14 mouse cellular contexts compared by ENCODE assay signal in the genomic region with DNA sequence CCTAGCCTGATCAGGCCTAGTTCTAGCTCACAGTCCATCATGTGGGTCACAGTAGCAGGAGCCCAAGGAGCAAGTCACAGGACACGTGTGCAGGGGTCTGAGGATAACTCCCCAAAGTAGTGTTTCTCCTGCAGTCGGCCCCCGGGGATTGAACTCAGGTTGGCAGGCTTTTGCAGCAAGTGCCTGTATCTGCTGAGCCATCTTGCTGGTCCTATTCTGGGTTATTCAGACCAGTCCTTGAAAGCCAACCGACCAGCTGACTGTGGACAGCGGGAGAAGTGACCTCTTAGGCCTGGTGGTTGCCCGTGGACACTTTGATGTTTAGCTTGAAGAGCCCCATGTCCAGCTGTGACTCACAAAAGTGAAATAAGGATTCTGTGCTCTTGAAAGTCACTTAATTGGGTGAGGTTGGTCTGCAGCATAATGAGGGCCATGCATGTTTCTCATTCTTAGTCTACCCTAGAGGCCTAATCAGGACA. TPM values are rescaled to one million over a fixed set of nuclear protein-coding genes. Genes with fewer than 3 reads are reported as not detected.
DNase-seq lines count a peak whose midpoint lies in the region; ATAC-seq lines count a peak whose summit lies in the region.
"Had no signal": no experiment of that assay in that cellular context is flagged by ENCODE, and none has a peak within 500 bp of the region (broad histone marks: within the 10 kb centered on the region; RNA-seq: fewer than 3 reads in every experiment).

No protein-coding gene starts in this region.

- peak overlapping the region; percentile 15; the same call in 1 of the 2 replicates for H3K4me2 ChIP-seq in forebrain, embryonic 14.5 days (ENCODE audit: low read length)
- no peak overlapping the region for H3K4me2 ChIP-seq in forebrain, embryonic 16.5 days (ENCODE audit: low read length)
- H3K4me2 ChIP-seq in midbrain, embryonic 16.5 days (ENCODE audit: low read length): no peak overlapping the region

- no peaks in the 10 kb centered on the region for H3K36me3 ChIP-seq in forebrain, embryonic 14.5 days (ENCODE audit: control insufficient read depth, insufficient read depth, low read length)
- no peaks in the 10 kb centered on the region for H3K36me3 ChIP-seq in forebrain, embryonic 16.5 days (ENCODE audit: control insufficient read depth, insufficient read depth)
- H3K36me3 ChIP-seq in midbrain, embryonic 10.5 days: peaks cover 11% of the 10 kb centered on the region
- H3K36me3 ChIP-seq in midbrain, embryonic 16.5 days (ENCODE audit: control insufficient read depth, insufficient read depth, low read length): no peaks in the 10 kb centered on the region
- H3K36me3 ChIP-seq: heart, embryonic 15.5 days; hindbrain, embryonic 15.5 days had no signal

- 21% methylated on average over 6 of the region's 6 CpGs for WGBS in forebrain, embryonic 14.5 days
- 19% methylated on average over 6 of the region's 6 CpGs for WGBS in forebrain, embryonic 16.5 days
- 51% methylated on average over 6 of the region's 6 CpGs for WGBS in midbrain, embryonic 10.5 days
- WGBS in midbrain, embryonic 16.5 days: 31% methylated on average over 6 of the region's 6 CpGs

- H3K4me1 ChIP-seq in forebrain, embryonic 14.5 days (ENCODE audit: control insufficient read depth, insufficient read depth, low read length): peaks cover 3% of the 10 kb centered on the region; the same call in 1 of the 2 replicates
- peaks cover 5% of the 10 kb centered on the region; the same call in 1 of the 2 replicates for H3K4me1 ChIP-seq in forebrain, embryonic 16.5 days (replicated peaks; ENCODE audit: control insufficient read depth, insufficient read depth, low read length)
- H3K4me1 ChIP-seq in midbrain, embryonic 10.5 days: peaks cover 29% of the 10 kb centered on the region
- peaks cover 5% of the 10 kb centered on the region for H3K4me1 ChIP-seq in midbrain, embryonic 16.5 days (ENCODE audit: control insufficient read depth, insufficient read depth, low read length)

- H3K27me3 ChIP-seq in forebrain, embryonic 14.5 days (replicated peaks; ENCODE audit: control insufficient read depth, insufficient read depth, low read length): no peaks in the 10 kb centered on the region
- H3K27me3 ChIP-seq in forebrain, embryonic 16.5 days (replicated peaks; ENCODE audit: control insufficient read depth, insufficient read depth, low read length): no peaks in the 10 kb centered on the region
- H3K27me3 ChIP-seq in midbrain, embryonic 10.5 days (ENCODE audit: low read depth, poor library complexity, severe bottlenecking): no peaks in the 10 kb centered on the region
- H3K27me3 ChIP-seq in midbrain, embryonic 16.5 days (ENCODE audit: control insufficient read depth, insufficient read depth, low read depth, low read length): no peaks in the 10 kb centered on the region
- H3K27me3 ChIP-seq: heart, embryonic 15.5 days; hindbrain, embryonic 15.5 days had no signal

- no peaks in the 10 kb centered on the region for H3K9me3 ChIP-seq in forebrain, embryonic 14.5 days (replicated peaks; ENCODE audit: control insufficient read depth, low read length)
- H3K9me3 ChIP-seq in forebrain, embryonic 16.5 days (ENCODE audit: control insufficient read depth, low read length): no peaks in the 10 kb centered on the region
- H3K9me3 ChIP-seq in midbrain, embryonic 10.5 days (replicated peaks): peaks cover 7% of the 10 kb centered on the region; the same call in 1 of the 2 replicates
- H3K9me3 ChIP-seq in midbrain, embryonic 16.5 days (replicated peaks; ENCODE audit: control insufficient read depth, low read length, poor library complexity, severe bottlenecking): no peaks in the 10 kb centered on the region
- H3K9me3 ChIP-seq: heart, embryonic 15.5 days; hindbrain, embryonic 15.5 days had no signal

- no peak for DNase-seq in forebrain, embryonic 14.5 days (ENCODE audit: low spot score)
- no peak for DNase-seq in midbrain, embryonic 10.5 days (ENCODE audit: low spot score)
- DNase-seq in R1 (ENCODE audit: low read depth, low spot score): peak; percentile 41
- DNase-seq in ovary, postnatal 36 days (ENCODE audit: low spot score): no peak
- no peak for DNase-seq in urinary bladder, postnatal 14 days (ENCODE audit: low spot score)
- DNase-seq: cerebellum, postnatal 14 days; gastrocnemius, postnatal 14 days; right cerebral cortex, postnatal 25 days; thymus, postnatal 14 days had no signal

- H3K27ac ChIP-seq in forebrain, embryonic 14.5 days (ENCODE audit: low read depth, low read length): no peak overlapping the region
- H3K27ac ChIP-seq in forebrain, embryonic 16.5 days (ENCODE audit: low read length): no peak overlapping the region
- H3K27ac ChIP-seq in midbrain, embryonic 10.5 days (replicated peaks): 0 out of 2 replicates have a peak overlapping the region, but pooled peaks have one; percentile 38
- H3K27ac ChIP-seq in midbrain, embryonic 16.5 days (ENCODE audit: low read length): no peak overlapping the region
- H3K27ac ChIP-seq: heart, embryonic 15.5 days; hindbrain, embryonic 15.5 days had no signal

- peak; percentile 26; the same call in 1 of the 2 replicates for ATAC-seq in forebrain, embryonic 14.5 days
- no peak for ATAC-seq in forebrain, embryonic 16.5 days
- no peak for ATAC-seq in midbrain, embryonic 16.5 days
- 0 out of 2 replicates have a peak, but pooled peaks have one; percentile 2 for ATAC-seq in megakaryocyte progenitor cell, adult 5-6 weeks (replicated peaks; ENCODE audit: poor library complexity)

- no peak overlapping the region for H3K4me3 ChIP-seq in forebrain, embryonic 14.5 days (ENCODE audit: low read depth, low read length)
- no peak overlapping the region for H3K4me3 ChIP-seq in forebrain, embryonic 16.5 days (replicated peaks; ENCODE audit: low read length)
- H3K4me3 ChIP-seq in midbrain, embryonic 10.5 days: no peak overlapping the region
- H3K4me3 ChIP-seq in midbrain, embryonic 16.5 days (ENCODE audit: low read depth, low read length): no peak overlapping the region
- H3K4me3 ChIP-seq: hindbrain, embryonic 15.5 days had no signal

- no peak overlapping the region for H3K9ac ChIP-seq in forebrain, embryonic 14.5 days (ENCODE audit: low read length)
- H3K9ac ChIP-seq in forebrain, embryonic 16.5 days (replicated peaks; ENCODE audit: low read depth, low read length): no peak overlapping the region
- H3K9ac ChIP-seq in midbrain, embryonic 16.5 days (ENCODE audit: low read depth, low read length): no peak overlapping the region
- H3K9ac ChIP-seq: heart, embryonic 15.5 days; hindbrain, embryonic 15.5 days had no signal

RNA-seq across cellular contexts. Expression of a gene that starts 20.0 kb away (rescaled TPM):
- 44.4 and 61.5 TPM in 2 replicates for polyA plus RNA-seq in forebrain, embryonic 14.5 days (2014; fragmentation: Nextera tagmentation; extraction: Ambion mirVana)
- polyA plus RNA-seq in forebrain, embryonic 16.5 days (2015; fragmentation: Nextera tagmentation; extraction: Ambion mirVana): 61.6 and 70.5 TPM in 2 replicates
- polyA plus RNA-seq in midbrain, embryonic 10.5 days (2016; fragmentation: Nextera tagmentation; extraction: Ambion mirVana): 37.0 and 40.9 TPM in 2 replicates
- polyA plus RNA-seq in midbrain, embryonic 16.5 days (2015; fragmentation: Nextera tagmentation; extraction: Ambion mirVana): 68.9 and 70.6 TPM in 2 replicates
- 66.9 and 67.8 TPM in 2 replicates for total RNA-seq in megakaryocyte progenitor cell, adult 5-6 weeks (2015)
- 54.1 and 55.1 TPM in 2 replicates for total RNA-seq in megakaryocyte progenitor cell, adult 5-6 weeks (2017)

Comparison
In these comparisons a context has a peak if more than half of its experiments do, and no peak if none do; other contexts are left out.
1. ATAC-seq: peak in forebrain, embryonic 14.5 days (single experiment) and megakaryocyte progenitor cell, adult 5-6 weeks (single experiment); none in forebrain, embryonic 16.5 days (single experiment) and midbrain, embryonic 16.5 days (single experiment).